Mouse (Mus musculus) G1E (cell line): Measurements from ENCODE around the gene Iffo1.

Experiments used
- CTCF ChIP-seq: IDR thresholded peaks from 2 replicates; pipeline ENCODE4 v1.5.1; 2012; ENCODE audit warnings: low read depth, low read length, inconsistent platforms, mixed read lengths
- GATA1 ChIP-seq: IDR thresholded peaks from 2 replicates; pipeline ENCODE4 v1.6.1; 2012; ENCODE audit warnings: borderline replicate concordance, low read length, inconsistent platforms, mixed read lengths
- GATA2 ChIP-seq: IDR thresholded peaks from 2 replicates; pipeline ENCODE4 v1.6.1; 2012; ENCODE audit warnings: low read depth, low read length, inconsistent platforms, borderline replicate concordance
- POLR2AphosphoS5 ChIP-seq: IDR thresholded peaks from 2 replicates; pipeline ENCODE4 v1.6.1; 2012; ENCODE audit warnings: low read depth, low read length, inconsistent platforms; ENCODE audit not compliant: insufficient replicate concordance
- TAL1 ChIP-seq: conservative IDR thresholded peaks from 2 replicates; pipeline ENCODE4 v1.6.1; 2012; ENCODE audit warnings: low read depth, low read length, inconsistent platforms, mixed read lengths

DNA sequence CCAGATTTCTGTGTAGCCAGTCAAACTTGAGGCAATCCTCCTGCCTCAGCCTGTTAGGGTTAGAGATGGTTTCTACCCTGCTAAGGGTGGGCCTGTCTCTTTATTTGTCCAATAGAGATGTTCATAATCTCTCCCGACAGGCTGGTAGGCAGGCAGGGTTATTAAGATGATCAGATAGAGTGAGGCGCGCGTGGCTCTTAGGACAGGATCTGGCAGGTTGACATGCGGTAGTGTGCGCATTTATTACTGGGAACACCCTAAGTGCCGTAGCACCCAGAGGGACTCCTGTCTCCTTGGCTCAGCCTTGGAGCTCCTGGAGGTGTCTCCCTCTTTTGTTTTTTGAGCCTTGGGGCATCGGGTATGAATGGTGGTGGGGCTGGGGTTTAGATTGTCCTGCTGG, 10.2 kb downstream of the Iffo1 start:
- TF ChIP-seq TAL1 (no peak), CTCF (no peak), GATA1 (no peak), GATA2 (no peak), POLR2AphosphoS5 (no peak)
